Mouse (Mus musculus): ENCODE results near the gene Irs1.
A peak's percentile ranks its signal among the peaks of the same experiment; 100 is the strongest.

- TF ChIP-seq CTCF (IDR thresholded peaks at IDR 0.05; ENCODE audit: extremely low read depth, insufficient read length, insufficient replicate concordance, low read depth, low read length) (no peak), POLR2A (IDR thresholded peaks at IDR 0.05; ENCODE audit: low read depth, low read length) (peak; percentile 24; the same call in 1 of the 2 replicates)
Measured at GRCm38 (mm10) chr1:82290723-82291150, 479 bp downstream of the Irs1 start.
